Mouse (Mus musculus): ENCODE data around the gene Plcl1. TPM values are rescaled to one million over a fixed set of nuclear protein-coding genes. Genes with fewer than 3 reads are reported as not detected.
"Not testable (repeated sequence)": the region's sequence is repeated elsewhere in the genome, so short reads cannot be mapped to it uniquely, and the experiment has no call there.

Gene Plcl1
- total RNA-seq, 2 experiments from 2014 or later = 5.2 to 6.0 TPM

DNA sequence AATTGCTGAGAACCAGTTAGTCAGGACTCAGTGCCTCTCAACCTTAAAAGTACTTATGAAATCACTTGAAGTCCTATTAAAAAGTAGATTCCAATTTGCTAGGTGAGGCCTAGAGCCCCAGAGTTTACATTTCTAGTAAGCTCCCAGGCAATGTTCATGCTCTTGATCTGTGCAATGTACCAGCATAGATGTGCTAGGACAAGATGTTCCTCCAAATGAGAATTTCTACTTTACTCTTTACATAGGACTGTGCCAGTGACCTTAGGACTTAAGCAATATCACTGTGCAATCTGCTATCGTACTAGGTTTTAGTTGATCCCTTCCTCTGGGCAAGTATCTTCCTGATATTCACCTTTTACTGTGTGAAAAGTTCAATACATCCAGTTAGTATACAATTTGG lies 103.9 kb downstream of the Plcl1 start:
- intact Hi-C loops (cut with DNase I; ENCODE audit: low total_unique reads) = no loop called here
- DNase-seq = no peak

DNA sequence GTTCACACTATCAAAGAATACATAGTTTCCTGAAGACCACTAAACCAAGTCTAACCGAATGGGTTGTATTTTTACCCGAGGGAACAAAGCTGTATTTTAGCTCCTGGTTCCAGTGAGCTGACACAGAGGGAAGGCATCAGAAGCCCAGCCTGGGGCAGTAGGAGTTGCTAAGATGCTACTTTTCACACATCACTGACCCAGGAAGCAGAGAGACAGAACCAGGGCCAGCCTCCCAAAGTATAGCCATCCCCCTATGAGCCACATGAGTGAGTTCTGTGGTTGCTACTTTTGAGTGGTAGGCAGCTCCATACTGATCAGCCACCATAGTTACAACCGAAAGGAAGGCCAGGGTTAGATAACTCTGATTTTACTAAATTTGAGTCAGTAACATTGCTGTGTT lies 106.4 kb downstream of the Plcl1 start:
- DNase-seq = no peak
- intact Hi-C loops (cut with DNase I; ENCODE audit: low total_unique reads) = no loop called here

DNA sequence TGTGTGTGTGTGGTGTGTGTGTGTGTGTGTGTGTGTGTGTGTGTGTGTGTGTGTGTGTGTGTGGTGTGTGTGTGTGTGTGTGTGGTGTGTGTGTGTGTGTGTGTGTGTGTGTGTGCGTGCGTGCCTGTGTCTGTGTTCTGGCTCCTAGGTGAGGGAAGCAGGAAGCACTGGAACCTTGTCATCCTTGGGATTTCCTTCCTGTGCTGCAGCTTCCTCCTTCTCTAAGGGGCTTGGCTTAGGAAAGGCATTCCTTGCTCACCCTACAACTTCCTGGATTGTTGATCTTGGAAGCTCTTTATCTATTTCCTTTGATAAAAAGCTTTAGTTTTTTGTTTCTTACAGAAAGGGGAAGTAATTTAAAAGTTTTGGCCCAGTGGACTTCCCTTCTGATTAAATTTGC lies 107.1 kb downstream of the Plcl1 start:
- intact Hi-C loops (cut with DNase I; ENCODE audit: low total_unique reads) = not testable (repeated sequence)

DNA sequence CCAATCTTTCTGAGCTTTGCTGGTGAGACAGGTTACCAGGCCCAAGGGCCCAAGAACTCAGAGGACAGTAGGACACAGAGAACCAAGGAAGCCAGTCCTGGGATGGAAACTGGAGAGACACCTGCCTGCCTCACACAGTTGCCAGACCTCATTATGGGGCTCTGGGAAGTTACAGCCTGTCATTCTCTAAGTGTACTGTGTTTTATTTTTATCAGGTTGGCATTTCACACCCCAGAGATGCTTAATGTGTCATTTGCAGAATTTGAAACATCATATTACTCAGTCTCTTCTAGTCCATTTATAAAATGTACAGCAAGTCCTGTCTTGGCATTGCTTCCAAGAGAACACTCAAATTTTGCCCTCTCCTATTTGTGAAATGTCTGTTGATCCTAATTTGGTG lies 111.5 kb downstream of the Plcl1 start:
- DNase-seq = no peak
- intact Hi-C loops (cut with DNase I; ENCODE audit: low total_unique reads) = no loop called here

More for the DNA sequence above, 107.1 kb downstream of the Plcl1 start:
- not testable (repeated sequence) for DNase-seq

DNA sequence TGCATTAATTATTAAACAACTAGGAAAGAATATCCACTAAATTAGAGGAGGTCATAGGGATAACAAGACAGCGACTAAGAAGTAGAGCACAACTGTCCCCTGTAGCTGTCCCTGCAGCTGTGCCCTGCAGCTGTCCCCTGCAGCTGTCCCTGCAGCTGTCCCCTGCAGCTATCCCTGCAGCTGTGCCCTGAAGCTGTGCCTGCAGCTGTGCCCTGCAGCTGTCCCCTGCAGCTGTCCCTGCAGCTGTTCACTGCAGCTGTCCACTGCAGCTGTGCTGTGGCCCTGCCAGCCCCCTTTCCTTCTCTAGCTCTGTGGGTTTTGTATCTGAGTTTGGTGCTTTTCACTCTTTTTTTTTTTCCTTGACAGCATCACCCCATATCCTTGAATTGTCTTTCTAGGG lies 118.2 kb downstream of the Plcl1 start:
- no peak for DNase-seq
- intact Hi-C loops (cut with DNase I; ENCODE audit: low total_unique reads) = no loop called here

DNA sequence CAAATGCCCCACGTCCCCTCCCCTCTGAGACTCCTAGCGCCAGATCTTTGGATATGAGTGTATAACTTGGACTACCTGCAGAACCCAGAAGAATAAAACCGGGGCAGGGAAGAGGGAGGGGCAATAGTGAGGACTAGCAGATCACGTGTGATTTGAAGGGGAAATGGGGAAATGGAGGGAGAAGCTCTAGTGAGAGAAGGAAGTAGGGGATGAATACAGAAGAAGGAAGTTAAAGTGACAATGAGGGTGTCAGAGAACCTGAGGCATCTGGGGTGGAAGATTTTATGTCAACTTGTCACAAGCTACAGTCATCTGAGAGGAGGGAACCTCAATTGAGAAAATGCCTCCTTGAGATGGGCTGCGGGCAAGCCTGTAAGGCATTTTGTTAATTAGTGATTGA lies 119.4 kb downstream of the Plcl1 start:
- intact Hi-C loops (cut with DNase I; ENCODE audit: low total_unique reads) = no loop called here
- no peak for DNase-seq

DNA sequence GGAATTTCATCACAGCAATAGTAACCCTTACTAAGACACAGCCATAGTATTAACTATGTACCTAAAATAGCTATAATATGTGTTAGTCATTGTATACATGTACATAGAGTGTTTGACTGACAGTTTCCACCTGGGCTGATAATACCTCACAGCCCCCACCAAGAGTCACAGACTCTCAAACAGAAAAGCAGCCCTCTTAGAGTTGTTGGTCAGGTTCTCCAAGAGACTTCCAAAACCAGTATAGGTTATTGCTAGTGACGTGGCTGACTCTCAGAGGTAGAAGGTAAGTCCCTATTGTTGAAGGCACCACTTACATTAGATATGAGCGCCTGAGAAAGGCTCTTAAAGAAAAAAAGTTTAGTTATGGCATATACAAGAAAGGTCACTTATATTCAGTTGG lies 120.0 kb downstream of the Plcl1 start:
- intact Hi-C loops (cut with DNase I; ENCODE audit: low total_unique reads) = no loop called here
- DNase-seq = no peak

DNA sequence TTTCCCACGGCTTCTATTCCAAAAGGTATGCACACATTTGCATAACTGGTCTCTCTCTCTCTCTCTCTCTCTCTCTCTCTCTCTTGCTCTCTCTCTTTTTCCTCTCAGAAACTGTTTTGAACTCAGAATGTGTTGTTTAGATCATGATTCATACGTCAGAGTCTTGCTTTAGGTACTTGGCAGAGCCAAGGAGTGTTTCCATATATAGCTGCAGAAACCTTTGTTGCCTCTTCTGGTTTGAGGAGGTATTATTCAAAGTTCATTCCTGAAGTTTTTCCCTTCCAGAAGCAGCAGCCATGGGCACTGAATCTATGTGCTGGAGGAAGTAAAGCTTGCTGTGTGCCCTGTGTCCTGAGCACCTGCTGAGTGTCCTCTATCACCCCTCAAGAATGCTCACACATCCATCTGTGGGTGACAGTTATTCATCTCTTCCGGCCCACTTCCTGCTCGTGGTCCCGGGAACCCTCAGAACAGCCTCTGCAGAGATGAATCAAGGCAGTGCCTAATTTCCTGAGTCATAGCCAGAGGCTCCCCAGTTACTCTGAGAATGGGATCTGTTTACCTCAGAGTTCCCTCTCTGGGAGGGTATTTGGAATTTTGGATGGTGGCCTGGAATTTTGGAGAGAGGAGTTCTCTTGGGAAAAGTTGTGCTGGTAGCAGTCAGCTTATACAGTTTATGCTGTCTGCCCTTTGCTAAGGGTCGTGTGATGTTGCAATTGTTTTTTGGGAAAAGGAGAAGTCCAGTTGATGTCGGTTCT lies 123.0 kb downstream of the Plcl1 start:
- intact Hi-C loops (cut with DNase I; ENCODE audit: low total_unique reads) = no loop called here
- peak; percentile 7 for DNase-seq

DNA sequence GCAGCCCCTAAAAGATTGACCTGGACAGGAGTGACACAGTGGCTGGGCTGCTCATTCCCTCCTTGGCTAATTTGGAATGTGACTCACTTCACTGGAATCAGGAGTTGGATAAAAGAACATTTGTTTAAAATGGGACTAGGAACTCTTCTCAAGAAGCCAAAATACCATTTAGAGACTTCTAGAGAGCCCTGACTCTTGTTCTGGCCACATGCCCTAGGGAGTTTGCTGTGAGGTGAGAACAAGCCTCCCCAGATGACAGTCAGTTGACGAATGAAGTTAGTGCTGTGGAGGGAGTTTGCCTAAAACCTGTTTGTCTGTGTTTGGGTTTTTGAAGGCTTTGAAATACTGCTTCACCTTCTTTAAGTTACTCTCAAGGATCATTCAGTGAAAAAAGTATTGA lies 128.1 kb downstream of the Plcl1 start:
- intact Hi-C loops (cut with DNase I; ENCODE audit: low total_unique reads) = no loop called here
- no peak for DNase-seq

DNA sequence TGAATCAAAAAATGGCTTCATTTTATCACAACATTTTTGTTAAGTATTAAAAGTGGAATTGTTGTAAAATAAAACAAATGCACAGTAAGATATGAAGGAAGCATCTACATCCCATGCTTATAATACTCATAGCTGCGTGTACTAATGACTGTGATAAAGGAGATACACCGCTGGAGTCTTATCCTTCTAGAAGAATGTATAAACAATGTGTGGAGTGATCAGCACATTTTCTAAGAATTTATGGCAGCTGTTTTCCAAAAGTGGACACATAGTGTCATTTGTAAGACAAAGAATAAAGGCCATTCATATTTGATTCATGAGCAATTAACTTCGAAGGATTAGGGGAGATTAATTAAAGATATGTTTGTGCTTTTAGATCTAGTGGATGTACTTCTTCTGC lies 148.7 kb downstream of the Plcl1 start:
- DNase-seq = no peak
- intact Hi-C loops (cut with DNase I; ENCODE audit: low total_unique reads) = no loop called here

DNA sequence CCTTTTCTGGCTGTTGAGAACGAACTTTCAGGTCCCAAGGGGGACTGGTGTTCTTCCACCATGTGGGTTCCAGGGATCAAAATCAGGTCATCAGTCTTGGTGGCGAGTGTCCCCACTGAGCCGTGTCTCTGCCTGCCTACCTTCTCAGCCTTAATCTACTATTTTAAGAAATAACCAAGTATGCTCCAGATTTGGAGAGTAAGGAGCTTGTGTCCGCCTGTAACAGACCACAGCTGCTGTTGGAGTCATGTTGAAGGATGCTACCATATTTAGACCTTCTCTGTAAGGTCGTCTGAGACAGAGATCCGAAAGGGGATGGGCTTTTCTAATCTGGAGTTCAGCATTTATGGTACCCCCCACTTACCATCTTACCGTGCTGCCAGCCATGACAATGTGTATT lies 152.2 kb downstream of the Plcl1 start:
- intact Hi-C loops (cut with DNase I; ENCODE audit: low total_unique reads) = no loop called here

DNA sequence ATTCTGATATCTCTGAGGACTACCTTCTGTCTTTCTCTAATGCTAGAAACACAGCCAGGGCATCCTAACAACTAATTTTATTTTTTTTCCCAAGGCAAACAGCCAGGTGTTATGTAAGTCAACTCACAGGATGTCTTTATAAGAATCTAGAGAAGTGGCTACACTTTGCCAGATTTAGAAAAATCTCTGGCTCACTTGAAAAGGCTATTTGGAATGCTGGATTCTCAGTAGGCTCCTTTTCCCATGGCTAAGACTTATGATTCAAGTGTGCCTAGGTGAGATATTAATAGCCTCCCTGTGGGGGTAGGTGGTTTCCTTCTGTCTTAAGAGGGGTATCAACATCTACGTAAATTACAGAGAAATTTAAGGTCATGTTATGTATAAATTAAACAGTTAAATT lies 152.7 kb downstream of the Plcl1 start:
- DNase-seq = no peak
- intact Hi-C loops (cut with DNase I; ENCODE audit: low total_unique reads) = no loop called here

More for the DNA sequence above, 152.2 kb downstream of the Plcl1 start:
- DNase-seq = no peak

DNA sequence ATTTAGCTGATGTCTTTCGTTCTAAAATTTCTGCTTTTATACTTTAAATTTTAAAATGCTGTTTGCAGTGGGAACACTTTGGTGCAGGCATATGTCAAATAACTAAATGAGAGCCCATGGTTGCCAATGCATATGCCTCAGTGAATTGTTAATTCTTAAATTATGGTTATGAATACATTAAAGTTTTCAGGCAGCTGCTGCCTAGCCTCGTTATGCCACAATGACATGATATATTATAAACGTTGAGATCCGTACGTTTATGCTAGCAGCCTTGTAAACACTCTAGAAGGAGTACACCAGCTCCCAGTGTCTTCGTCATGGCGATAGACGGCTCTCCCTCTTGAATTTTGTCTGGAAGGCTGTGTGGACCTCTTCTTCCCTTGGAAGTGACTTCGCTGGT lies 154.3 kb downstream of the Plcl1 start:
- DNase-seq = no peak
- intact Hi-C loops (cut with DNase I; ENCODE audit: low total_unique reads) = no loop called here

DNA sequence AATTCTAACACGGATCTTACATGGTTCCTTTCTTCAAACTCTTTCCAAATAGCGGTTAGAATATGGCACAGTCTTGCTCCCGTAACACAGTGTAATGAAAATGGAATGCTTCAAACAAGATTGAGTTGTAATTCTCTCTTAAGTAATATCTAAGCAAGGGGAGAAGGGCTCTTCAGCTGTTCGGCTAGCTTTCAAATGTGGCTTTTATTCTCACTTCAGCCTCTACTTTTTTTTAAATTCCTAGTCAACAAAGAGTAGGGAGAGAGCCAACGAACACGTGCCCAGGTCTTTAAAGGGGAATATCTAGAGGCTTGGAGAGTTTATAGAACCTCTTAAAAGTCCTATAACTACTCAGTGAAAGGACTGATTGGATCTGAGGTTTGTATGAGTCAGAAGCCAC lies 160.2 kb downstream of the Plcl1 start:
- intact Hi-C loops (cut with DNase I; ENCODE audit: low total_unique reads) = no loop called here
- DNase-seq = no peak

DNA sequence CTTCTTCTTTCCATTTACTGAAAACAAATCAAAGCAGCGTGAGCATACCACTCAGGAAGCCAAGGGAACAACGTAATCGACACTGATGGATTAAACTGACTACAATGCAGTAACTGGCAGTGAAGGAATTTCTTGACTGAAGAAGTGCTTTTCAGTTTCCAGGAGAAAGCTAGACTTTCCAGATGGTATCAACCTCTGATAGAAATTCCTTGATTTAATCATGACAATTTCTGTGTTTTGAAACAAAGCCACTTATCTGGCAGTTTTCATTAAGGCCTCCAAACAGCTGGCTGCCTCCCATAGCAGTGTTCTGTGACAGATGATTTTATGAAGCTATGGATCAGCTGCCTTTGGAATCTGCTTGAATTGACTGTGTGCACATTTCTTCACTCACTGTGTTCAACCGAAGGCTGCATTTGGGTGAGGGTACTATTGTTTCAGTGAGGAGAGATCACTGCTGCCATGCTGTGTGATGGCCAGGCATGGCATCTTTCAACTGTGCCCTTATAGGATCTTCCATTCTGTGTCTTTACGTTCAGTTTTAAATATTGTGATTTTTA lies 162.2 kb downstream of the Plcl1 start:
- no peak for DNase-seq
- intact Hi-C loops (cut with DNase I; ENCODE audit: low total_unique reads) = no loop called here

DNA sequence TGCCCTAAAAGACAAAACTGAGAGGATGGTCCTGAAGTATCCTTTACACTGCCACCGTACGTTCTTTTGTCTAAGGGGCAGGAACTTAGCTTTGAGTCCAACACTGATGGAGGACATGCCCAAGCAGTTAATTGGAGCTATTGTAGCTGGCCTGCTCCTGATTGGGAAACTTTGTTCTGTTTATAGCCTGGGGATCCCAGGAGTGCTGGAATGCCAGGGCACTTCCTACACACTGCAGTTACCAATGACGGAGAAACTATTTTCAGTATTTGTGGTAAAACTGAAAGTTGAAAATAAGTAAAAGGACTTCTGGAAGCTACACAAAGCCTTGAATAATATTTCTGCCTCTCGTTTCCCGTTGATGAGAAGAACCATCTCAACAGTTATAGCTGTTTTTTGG lies 164.5 kb downstream of the Plcl1 start:
- no peak for DNase-seq
- intact Hi-C loops (cut with DNase I; ENCODE audit: low total_unique reads) = no loop called here

DNA sequence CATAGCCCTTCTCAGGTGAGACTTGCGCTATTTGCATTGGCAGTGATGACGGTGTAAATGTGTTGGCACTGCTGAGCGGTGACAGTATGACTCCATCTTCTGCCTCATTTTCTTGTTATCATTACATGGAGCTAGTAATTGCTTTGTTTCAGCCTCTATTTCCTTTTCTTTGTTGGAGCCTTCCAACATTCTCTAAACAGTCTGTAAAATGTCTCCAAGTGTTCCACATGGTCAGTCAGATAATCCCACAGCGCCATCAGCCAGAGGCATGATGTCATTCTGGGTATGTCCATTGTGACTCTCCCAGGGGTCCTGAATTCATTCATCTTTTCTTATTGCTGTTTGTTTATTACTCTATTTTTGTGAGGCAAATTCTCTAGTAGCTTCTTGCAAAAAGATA lies 165.7 kb downstream of the Plcl1 start:
- intact Hi-C loops (cut with DNase I; ENCODE audit: low total_unique reads) = no loop called here

DNA sequence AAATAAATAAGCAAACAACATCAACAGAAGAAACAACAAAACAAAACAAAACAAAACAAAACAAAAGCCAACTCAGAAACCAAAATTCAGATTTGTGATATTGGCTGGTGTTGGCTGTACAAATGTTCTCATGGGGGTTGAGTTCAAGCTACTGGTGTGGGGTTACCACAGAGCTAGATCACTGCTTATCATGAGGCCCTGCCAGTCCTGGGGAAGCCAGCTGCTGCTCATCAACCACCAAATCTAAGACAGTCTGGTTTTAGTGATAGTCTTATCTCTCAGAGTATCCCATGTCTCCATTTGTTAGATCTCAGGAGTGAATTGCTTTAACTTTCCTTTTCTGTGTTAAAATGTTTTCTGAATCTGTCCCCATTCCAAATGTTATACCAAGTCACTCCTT lies 166.5 kb downstream of the Plcl1 start:
- no peak for DNase-seq
- intact Hi-C loops (cut with DNase I; ENCODE audit: low total_unique reads) = no loop called here

More for the DNA sequence above, 165.7 kb downstream of the Plcl1 start:
- no peak for DNase-seq

DNA sequence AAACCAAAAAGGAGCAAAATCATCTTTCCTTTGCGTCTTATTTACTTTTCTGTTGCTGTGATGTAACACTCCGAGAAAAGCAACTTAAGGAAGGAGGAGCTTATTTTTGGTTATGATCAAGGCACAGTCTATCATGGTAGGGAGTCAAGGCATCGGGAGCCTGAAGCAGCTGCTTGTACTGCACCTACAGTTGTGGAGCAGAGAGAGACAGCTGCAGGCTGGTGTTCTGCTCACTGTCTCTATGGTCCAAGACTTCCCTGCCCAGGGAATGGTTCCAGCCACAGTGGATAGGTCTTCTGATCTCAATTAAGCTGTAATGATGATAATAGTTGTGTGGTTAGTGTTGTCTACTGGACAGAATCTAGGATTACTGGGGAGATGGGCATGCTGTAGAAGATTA lies 166.9 kb downstream of the Plcl1 start:
- intact Hi-C loops (cut with DNase I; ENCODE audit: low total_unique reads) = no loop called here

DNA sequence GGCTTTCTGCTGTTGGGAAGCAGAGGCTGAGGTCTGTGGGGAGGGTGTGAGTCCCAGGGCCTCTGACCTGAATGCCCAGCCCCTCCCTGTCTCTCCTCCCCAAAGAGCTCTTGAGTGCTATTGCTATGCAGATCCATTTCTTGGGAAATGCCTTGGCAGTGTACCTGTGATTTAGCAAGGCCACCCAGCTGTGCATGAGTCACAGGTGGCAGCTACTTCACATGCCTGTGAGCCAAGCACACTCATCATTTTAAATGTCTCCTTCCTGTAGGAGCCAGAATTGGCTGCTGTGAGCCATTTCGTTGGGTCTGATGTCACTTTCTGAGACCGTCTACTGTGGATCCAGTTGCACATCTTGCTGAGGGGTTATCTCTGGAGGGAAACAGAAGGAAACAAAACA lies 170.2 kb downstream of the Plcl1 start:
- intact Hi-C loops (cut with DNase I; ENCODE audit: low total_unique reads) = no loop called here
- DNase-seq = peak; percentile 62

More for the DNA sequence above, 166.9 kb downstream of the Plcl1 start:
- DNase-seq = no peak

DNA sequence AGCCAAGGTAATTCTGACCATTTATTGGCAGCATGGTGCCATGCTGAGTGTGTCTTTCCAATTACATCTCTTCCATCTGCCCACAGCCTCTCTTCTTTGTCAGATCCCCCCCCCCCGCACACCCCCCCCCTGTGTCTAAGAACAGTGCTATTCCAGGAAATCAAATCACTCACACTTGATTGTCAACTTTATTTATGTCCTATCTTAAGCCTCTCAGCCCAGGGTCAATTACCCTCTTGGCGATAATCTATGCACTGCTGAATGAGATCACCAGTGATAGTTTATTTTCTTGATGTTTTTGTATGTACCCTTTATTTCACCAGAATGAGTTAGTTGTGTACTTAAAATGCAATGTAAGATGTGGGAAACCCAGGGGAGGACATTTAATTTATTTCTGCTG lies 176.0 kb downstream of the Plcl1 start:
- intact Hi-C loops (cut with DNase I; ENCODE audit: low total_unique reads) = no loop called here
- no peak for DNase-seq

DNA sequence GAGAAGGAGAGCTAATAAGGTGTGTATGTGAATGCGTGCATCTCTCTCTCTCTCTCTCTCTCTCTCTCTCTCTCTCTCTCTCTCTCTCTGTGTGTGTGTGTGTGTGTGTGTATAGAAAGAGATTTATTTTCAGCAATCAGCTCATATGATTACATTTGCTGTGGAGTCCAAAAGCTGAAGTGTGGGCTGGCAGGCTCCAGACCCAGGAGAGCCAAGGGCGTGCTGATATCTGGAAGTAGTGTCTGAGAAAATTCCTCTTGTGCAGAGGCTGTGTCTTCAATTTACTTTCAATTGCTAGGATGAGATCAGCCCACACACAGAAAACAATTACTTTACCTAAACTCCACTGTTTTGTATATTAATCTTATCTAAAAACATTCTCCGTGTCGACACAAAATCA lies 179.7 kb downstream of the Plcl1 start:
- intact Hi-C loops (cut with DNase I; ENCODE audit: low total_unique reads) = no loop called here
- DNase-seq = peak; percentile 34
